Mouse (Mus musculus) CH12.LX (cell line): ENCODE results near the gene Lcn10. TPM values are rescaled to one million over a fixed set of nuclear protein-coding genes. Genes with fewer than 3 reads are reported as not detected.

Source experiments
- DNase-seq: peaks from one replicate; pipeline ENCODE4 v3.0.0-alpha.2; 2013; ENCODE audit errors: extremely low read depth
- H3K27ac ChIP-seq: 2 replicates; pipeline ENCODE4 v1.5.1; 2012; ENCODE audit warnings: low read depth, mild to moderate bottlenecking, control low read depth, moderate library complexity; ENCODE audit not compliant: insufficient read depth
- H3K27me3 ChIP-seq: replicated peaks from 2 replicates; pipeline ENCODE3; 2012; ENCODE audit warnings: inconsistent platforms
- H3K36me3 ChIP-seq, 2 experiments: replicated peaks in 1 of 2; 2 replicates each; pipeline versions ENCODE3 to v1.6.1; 2012; ENCODE audit warnings: inconsistent platforms in 1 of 2, low read length in 1 of 2, mild to moderate bottlenecking in 1 of 2, mixed read lengths in 1 of 2, moderate library complexity in 1 of 2; ENCODE audit not compliant: control insufficient read depth in 1 of 2, insufficient read depth in 1 of 2
- H3K4me1 ChIP-seq, 2 experiments: 2 replicates each; pipeline ENCODE4 v1.6.1; 2012; ENCODE audit warnings: inconsistent platforms in 1 of 2, moderate library complexity in 1 of 2; ENCODE audit not compliant: insufficient read depth in 2 of 2, control insufficient read depth in 1 of 2
- H3K4me2 ChIP-seq: 2 replicates; pipeline ENCODE4 v1.6.1; 2012; ENCODE audit warnings: low read depth, mild to moderate bottlenecking, control low read depth; ENCODE audit not compliant: poor library complexity, insufficient read depth, severe bottlenecking
- H3K4me3 ChIP-seq, 3 experiments: fragments of 150-350 bp in 1 of 3; sonication (generic) in 1 of 3; replicated peaks in 1 of 3; 2 replicates each; pipeline versions ENCODE3 to v1.5.1; 2011 to 2012; ENCODE audit warnings: low read depth in 2 of 3, low read length in 2 of 3, mild to moderate bottlenecking in 2 of 3, moderate library complexity in 2 of 3, control low read depth in 1 of 3, improper control_type of control experiment in 1 of 3, inconsistent platforms in 1 of 3, mixed read lengths in 1 of 3; ENCODE audit not compliant: poor library complexity in 1 of 3
- H3K79me2 ChIP-seq: replicated peaks from 2 replicates; pipeline ENCODE4 v1.6.1; 2012; ENCODE audit warnings: mild to moderate bottlenecking, moderate library complexity; ENCODE audit not compliant: control insufficient read depth, poor library complexity, insufficient read depth, severe bottlenecking; ENCODE audit errors: extremely low read depth
- H3K9ac ChIP-seq: 2 replicates; pipeline ENCODE4 v1.6.1; 2012; ENCODE audit warnings: low read depth, mild to moderate bottlenecking, control low read depth, moderate library complexity; ENCODE audit not compliant: insufficient read depth
- H3K9me3 ChIP-seq: replicated peaks from 2 replicates; pipeline ENCODE3; 2012; ENCODE audit warnings: low read length, inconsistent platforms, mixed read lengths
- CHD2 ChIP-seq: IDR thresholded peaks from 2 replicates; pipeline ENCODE4 v1.6.1; 2011; ENCODE audit warnings: low read length, improper control_type of control experiment
- E2F4 ChIP-seq: IDR thresholded peaks from 2 replicates; pipeline ENCODE4 v1.6.1; 2011; ENCODE audit warnings: low read depth, low read length, improper control_type of control experiment; ENCODE audit not compliant: insufficient replicate concordance
- ETS1 ChIP-seq: conservative IDR thresholded peaks from 2 replicates; pipeline ENCODE4 v1.6.1; 2012; ENCODE audit warnings: low read depth, mild to moderate bottlenecking, inconsistent platforms, low read length, improper control_type of control experiment, moderate library complexity
- HCFC1 ChIP-seq: IDR thresholded peaks from 2 replicates; pipeline ENCODE4 v1.6.1; 2012; ENCODE audit warnings: low read depth, mild to moderate bottlenecking, inconsistent platforms, low read length, improper control_type of control experiment
- JUND ChIP-seq: conservative IDR thresholded peaks from 2 replicates; pipeline ENCODE4 v1.6.1; 2011; ENCODE audit warnings: low read depth, low read length, improper control_type of control experiment
- KAT2A ChIP-seq: IDR thresholded peaks from 2 replicates; pipeline ENCODE4 v1.6.1; 2012; ENCODE audit warnings: low read length, improper control_type of control experiment, inconsistent platforms; ENCODE audit not compliant: insufficient replicate concordance
- MEF2A ChIP-seq: IDR thresholded peaks from 2 replicates; pipeline ENCODE4 v1.6.1; 2014; ENCODE audit warnings: low read depth, mild to moderate bottlenecking, inconsistent platforms, low read length, improper control_type of control experiment, borderline replicate concordance
- MXI1 ChIP-seq: IDR thresholded peaks from 2 replicates; pipeline ENCODE4 v1.6.1; 2011; ENCODE audit warnings: mild to moderate bottlenecking, low read depth, low read length, improper control_type of control experiment
- NELFE ChIP-seq: IDR thresholded peaks from 2 replicates; pipeline ENCODE4 v1.6.1; 2011; ENCODE audit warnings: low read depth, low read length, improper control_type of control experiment
- RAD21 ChIP-seq: IDR thresholded peaks from 2 replicates; pipeline ENCODE4 v1.6.1; 2011; ENCODE audit warnings: low read depth, mild to moderate bottlenecking, low read length, improper control_type of control experiment, moderate library complexity
- RCOR1 ChIP-seq: conservative IDR thresholded peaks from 2 replicates; pipeline ENCODE4 v1.6.1; 2012; ENCODE audit warnings: low read depth, mild to moderate bottlenecking, inconsistent platforms, low read length, improper control_type of control experiment
- SIN3A ChIP-seq: IDR thresholded peaks from 2 replicates; pipeline ENCODE4 v1.6.1; 2012; ENCODE audit warnings: low read length, improper control_type of control experiment, inconsistent platforms
- TCF12 ChIP-seq: IDR thresholded peaks from 2 replicates; pipeline ENCODE4 v1.6.1; 2014; ENCODE audit warnings: low read depth, mild to moderate bottlenecking, inconsistent platforms, low read length, improper control_type of control experiment
- UBTF ChIP-seq: IDR thresholded peaks from 2 replicates; pipeline ENCODE4 v1.6.1; 2012; ENCODE audit warnings: low read depth, mild to moderate bottlenecking, inconsistent platforms, low read length, improper control_type of control experiment, moderate library complexity
- ZKSCAN1 ChIP-seq: IDR thresholded peaks from 2 replicates; pipeline ENCODE4 v1.6.1; 2012; ENCODE audit warnings: low read depth, inconsistent platforms, low read length, improper control_type of control experiment, borderline replicate concordance
- ZMIZ1 ChIP-seq: IDR thresholded peaks from 2 replicates; pipeline ENCODE4 v1.6.1; 2012; ENCODE audit warnings: low read depth, mild to moderate bottlenecking, inconsistent platforms, low read length, improper control_type of control experiment
- dilution Hi-C: fragments of 300-500 bp; cut with MboI; formaldehyde crosslinking; loops from 2 replicates; pipeline ENCODE4 v1.14.3; 2020; ENCODE audit warnings: low sequenced_read_pairs; ENCODE audit not compliant: extremely low pct_unique_long_range_greater_than_20kb, extremely low pct_ligation_motif_present
- in situ Hi-C: fragments of 300-500 bp; cut with MboI; formaldehyde crosslinking; loops from 3 replicates; pipeline ENCODE4 v1.14.3; 2019; ENCODE audit warnings: low sequenced_read_pairs, low pct_ligation_motif_present, low pct_unique_long_range_greater_than_20kb, mixed read lengths
- polyA plus RNA-seq: library from polyadenylated mRNA; unstranded; fragments of >175 nt; gene quantifications from 2 replicates; pipeline ENCODE4 v1.2.1, GENCODE M21; 2012; ENCODE audit warnings: low read depth; ENCODE audit not compliant: insufficient read length
- total RNA-seq, 2 experiments: library from RNA; depleted of rRNA; stranded (reverse); fragments of 300-350 nt in 1 of 2; fragments of >200 nt in 1 of 2; gene quantifications; 2 replicates each; pipeline ENCODE4 v1.2.3; 2012 to 2014

Gene Lcn10
- total and polyA plus RNA-seq, 3 experiments, result not detected

DNA sequence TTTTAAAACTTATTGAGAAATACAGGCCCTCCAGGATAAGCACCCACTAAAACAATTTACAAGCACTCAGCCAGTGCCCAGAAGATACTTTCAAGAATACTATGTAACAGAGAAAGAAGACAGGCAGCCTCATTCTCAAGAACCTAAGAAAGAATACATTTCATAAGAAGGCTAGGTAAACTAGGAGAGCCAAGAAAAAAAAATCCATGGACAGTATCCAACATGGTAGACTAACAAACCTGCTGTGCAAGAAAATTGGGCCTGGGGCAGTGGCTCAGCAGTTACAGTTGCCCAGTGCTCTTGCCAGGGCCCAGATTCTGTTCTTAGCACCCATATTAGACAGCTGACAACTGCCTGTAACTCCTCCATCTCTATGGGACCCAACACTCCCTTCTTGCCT, 34.7 kb downstream of the Lcn10 start:
- Histone ChIP-seq H3K9ac (no peak overlapping the region), H3K79me2 (no peaks in the 10 kb centered on the region), H3K9me3 (peaks cover 3% of the 10 kb centered on the region), H3K4me1 (no peaks in the 10 kb centered on the region), H3K36me3 (no peaks in the 10 kb centered on the region), H3K27ac (no peak overlapping the region), H3K4me3 (no peak overlapping the region), H3K4me2 (no peak overlapping the region), H3K27me3 (peaks cover 9% of the 10 kb centered on the region)
- dilution Hi-C loops (no loop called here), in situ Hi-C loops (no loop called here)
- DNase-seq, result no peak
- no peak for TF ChIP-seq MXI1
- no peak for TF ChIP-seq HCFC1
- TF ChIP-seq KAT2A, result no peak

DNA sequence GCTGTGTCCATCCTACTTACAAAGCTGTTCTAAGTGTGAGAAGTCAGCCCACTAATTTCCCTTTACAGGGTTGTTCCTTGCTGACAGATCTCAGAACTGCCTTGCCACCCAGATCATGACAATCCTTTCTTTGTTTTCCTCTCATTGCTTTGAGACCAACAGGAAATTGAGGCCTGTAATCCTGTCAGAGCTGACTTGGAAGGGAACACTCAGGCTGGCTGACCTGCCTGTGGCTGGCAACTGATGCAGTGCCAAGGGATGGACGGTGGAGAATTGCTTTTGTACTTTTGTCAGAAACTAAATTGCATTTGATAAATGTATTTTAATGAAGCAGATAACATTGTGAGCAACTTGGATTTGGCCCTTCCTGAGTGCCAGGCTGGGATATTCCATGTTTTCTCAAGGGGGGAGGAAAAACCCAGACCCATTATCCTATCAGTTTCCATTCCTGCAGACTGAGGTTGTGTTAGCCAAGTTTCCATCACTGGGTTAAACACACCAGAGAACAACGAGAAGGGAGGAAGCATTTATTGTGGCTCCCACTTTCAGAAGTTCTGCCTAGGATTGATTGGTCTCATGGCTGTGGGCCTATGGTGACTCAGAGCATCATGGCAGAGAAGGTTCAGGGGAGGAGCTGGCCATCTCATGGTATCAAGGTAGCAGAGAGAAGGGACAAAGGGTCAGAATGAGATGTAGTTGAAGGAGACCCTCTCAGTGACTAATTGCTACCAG, 50.8 kb downstream of the Lcn10 start:
- in situ Hi-C loops (no loop called here), dilution Hi-C loops (no loop called here)
- no peak for TF ChIP-seq RCOR1
- no peak for TF ChIP-seq NELFE
- TF ChIP-seq KAT2A, result no peak
- TF ChIP-seq UBTF, result no peak
- TF ChIP-seq CHD2, result no peak
- TF ChIP-seq E2F4, result no peak
- no peak for TF ChIP-seq MEF2A
- no peak for TF ChIP-seq ETS1
- TF ChIP-seq ZMIZ1, result no peak
- TF ChIP-seq TCF12, result no peak
- TF ChIP-seq ZKSCAN1, result no peak
- TF ChIP-seq RAD21, result no peak
- no peak for TF ChIP-seq JUND
- no peak for TF ChIP-seq SIN3A
- TF ChIP-seq, all 38 proteins: peak for 0

More for the DNA sequence above, 50.8 kb downstream of the Lcn10 start:
- Histone ChIP-seq H3K9me3 (peaks cover 4% of the 10 kb centered on the region), H3K27me3 (peaks cover 68% of the 10 kb centered on the region), H3K4me3 (no peak overlapping the region), H3K27ac (no peak overlapping the region), H3K36me3 (no peaks in the 10 kb centered on the region), H3K4me1 (no peaks in the 10 kb centered on the region), H3K4me2 (no peak overlapping the region), H3K79me2 (no peaks in the 10 kb centered on the region), H3K9ac (no peak overlapping the region)
- no peak for DNase-seq

Other genes starting within 250 kb of the Lcn10 start
Only the 20 nearest of the 28 such genes appear.
- 25.1 and 27.7 TPM in 2 replicates for gene Traf2, start 135.8 kb upstream of the Lcn10 start, total RNA-seq (2012; rRNA removed)
- 17.9 and 19.3 TPM in 2 replicates for gene Traf2, start 135.8 kb upstream of the Lcn10 start, total RNA-seq (2014; rRNA removed)
- gene Traf2, start 135.8 kb upstream of the Lcn10 start, polyA plus RNA-seq, result 26.3 and 26.4 TPM in 2 replicates
- 215 and 223 TPM in 2 replicates for gene Edf1, start 124.9 kb upstream of the Lcn10 start, total RNA-seq (2012; rRNA removed)
- 187 and 188 TPM in 2 replicates for gene Edf1, start 124.9 kb upstream of the Lcn10 start, total RNA-seq (2014; rRNA removed)
- 202 and 275 TPM in 2 replicates for gene Edf1, start 124.9 kb upstream of the Lcn10 start, polyA plus RNA-seq
- gene Mamdc4, start 107.9 kb upstream of the Lcn10 start, total RNA-seq (2012; rRNA removed), result 29.2 and 34.9 TPM in 2 replicates
- gene Mamdc4, start 107.9 kb upstream of the Lcn10 start, total RNA-seq (2014; rRNA removed), result 0.65 and 4.4 TPM in 2 replicates
- gene Mamdc4, start 107.9 kb upstream of the Lcn10 start, polyA plus RNA-seq, result 4.9 and 11.5 TPM in 2 replicates
- gene Phpt1, start 107.5 kb upstream of the Lcn10 start, total RNA-seq (2012; rRNA removed), result 46.6 and 47.2 TPM in 2 replicates
- gene Phpt1, start 107.5 kb upstream of the Lcn10 start, total RNA-seq (2014; rRNA removed), result 32.6 and 37.9 TPM in 2 replicates
- gene Phpt1, start 107.5 kb upstream of the Lcn10 start, polyA plus RNA-seq, result 66.9 and 69.7 TPM in 2 replicates
- gene Ajm1, start 101.0 kb upstream of the Lcn10 start, total RNA-seq (2012; rRNA removed), result 0.97 and 1.4 TPM in 2 replicates
- gene Ajm1, start 101.0 kb upstream of the Lcn10 start, total RNA-seq (2014; rRNA removed), result 0.23 and 0.31 TPM in 2 replicates
- gene Ajm1, start 101.0 kb upstream of the Lcn10 start, polyA plus RNA-seq, result 0.93 and 1.4 TPM in 2 replicates
- 52.0 and 55.7 TPM in 2 replicates for gene Rabl6, start 74.2 kb upstream of the Lcn10 start, total RNA-seq (2012; rRNA removed)
- gene Rabl6, start 74.2 kb upstream of the Lcn10 start, total RNA-seq (2014; rRNA removed), result 32.2 and 34.6 TPM in 2 replicates
- gene Rabl6, start 74.2 kb upstream of the Lcn10 start, polyA plus RNA-seq, result 62.0 and 72.9 TPM in 2 replicates
- not detected in 2 replicates for gene Ccdc183, start 65.0 kb upstream of the Lcn10 start, total RNA-seq (2012; rRNA removed)
- not detected in 2 replicates for gene Ccdc183, start 65.0 kb upstream of the Lcn10 start, total RNA-seq (2014; rRNA removed)
- 0.13 TPM in 1 of 2 replicates, not detected in the other for gene Ccdc183, start 65.0 kb upstream of the Lcn10 start, polyA plus RNA-seq
- gene Tmem141, start 60.7 kb upstream of the Lcn10 start, total RNA-seq (2012; rRNA removed), result 8.9 and 11.1 TPM in 2 replicates
- gene Tmem141, start 60.7 kb upstream of the Lcn10 start, total RNA-seq (2014; rRNA removed), result 6.5 and 7.7 TPM in 2 replicates
- 5.2 and 6.2 TPM in 2 replicates for gene Tmem141, start 60.7 kb upstream of the Lcn10 start, polyA plus RNA-seq
- gene Fcna, start 54.7 kb upstream of the Lcn10 start, total RNA-seq (2012; rRNA removed), result not detected in 2 replicates
- not detected in 2 replicates for gene Fcna, start 54.7 kb upstream of the Lcn10 start, total RNA-seq (2014; rRNA removed)
- gene Fcna, start 54.7 kb upstream of the Lcn10 start, polyA plus RNA-seq, result not detected in 2 replicates
- gene Lcn8, start 29.6 kb upstream of the Lcn10 start, total RNA-seq (2012; rRNA removed), result not detected in 2 replicates
- not detected in 2 replicates for gene Lcn8, start 29.6 kb upstream of the Lcn10 start, total RNA-seq (2014; rRNA removed)
- not detected in 2 replicates for gene Lcn8, start 29.6 kb upstream of the Lcn10 start, polyA plus RNA-seq
- not detected in 2 replicates for gene Lcn5, start 24.8 kb upstream of the Lcn10 start, total RNA-seq (2012; rRNA removed)
- gene Lcn5, start 24.8 kb upstream of the Lcn10 start, total RNA-seq (2014; rRNA removed), result not detected in 2 replicates
- not detected in 2 replicates for gene Lcn5, start 24.8 kb upstream of the Lcn10 start, polyA plus RNA-seq
- gene Lcn6, start 5.9 kb upstream of the Lcn10 start, total RNA-seq (2012; rRNA removed), result not detected in 2 replicates
- not detected in 2 replicates for gene Lcn6, start 5.9 kb upstream of the Lcn10 start, total RNA-seq (2014; rRNA removed)
- gene Lcn6, start 5.9 kb upstream of the Lcn10 start, polyA plus RNA-seq, result not detected in 2 replicates
- not detected in 2 replicates for gene Obp2a, start 17.3 kb downstream of the Lcn10 start, total RNA-seq (2012; rRNA removed)
- gene Obp2a, start 17.3 kb downstream of the Lcn10 start, total RNA-seq (2014; rRNA removed), result not detected in 2 replicates
- gene Obp2a, start 17.3 kb downstream of the Lcn10 start, polyA plus RNA-seq, result not detected in 2 replicates
- gene Bmyc, start 24.0 kb downstream of the Lcn10 start, total RNA-seq (2012; rRNA removed), result 11.2 and 13.7 TPM in 2 replicates
- 8.2 and 10.8 TPM in 2 replicates for gene Bmyc, start 24.0 kb downstream of the Lcn10 start, total RNA-seq (2014; rRNA removed)
- 30.5 and 37.2 TPM in 2 replicates for gene Bmyc, start 24.0 kb downstream of the Lcn10 start, polyA plus RNA-seq
- not detected in 2 replicates for gene Obp2b, start 54.3 kb downstream of the Lcn10 start, total RNA-seq (2012; rRNA removed)
- gene Obp2b, start 54.3 kb downstream of the Lcn10 start, total RNA-seq (2014; rRNA removed), result not detected in 2 replicates
- not detected in 2 replicates for gene Obp2b, start 54.3 kb downstream of the Lcn10 start, polyA plus RNA-seq
- not detected in 2 replicates for gene Lcn3, start 82.8 kb downstream of the Lcn10 start, total RNA-seq (2012; rRNA removed)
- gene Lcn3, start 82.8 kb downstream of the Lcn10 start, total RNA-seq (2014; rRNA removed), result not detected in 2 replicates
- not detected in 2 replicates for gene Lcn3, start 82.8 kb downstream of the Lcn10 start, polyA plus RNA-seq
- not detected in 2 replicates for gene Lcn11, start 94.3 kb downstream of the Lcn10 start, total RNA-seq (2012; rRNA removed)
- gene Lcn11, start 94.3 kb downstream of the Lcn10 start, total RNA-seq (2014; rRNA removed), result not detected in 2 replicates
- gene Lcn11, start 94.3 kb downstream of the Lcn10 start, polyA plus RNA-seq, result not detected in 2 replicates
- gene Gm13539, start 99.5 kb downstream of the Lcn10 start, total RNA-seq (2012; rRNA removed), result not detected in 2 replicates
- not detected in 2 replicates for gene Gm13539, start 99.5 kb downstream of the Lcn10 start, total RNA-seq (2014; rRNA removed)
- not detected in 2 replicates for gene Gm13539, start 99.5 kb downstream of the Lcn10 start, polyA plus RNA-seq
- gene Glt6d1, start 133.1 kb downstream of the Lcn10 start, total RNA-seq (2012; rRNA removed), result not detected in 2 replicates
- gene Glt6d1, start 133.1 kb downstream of the Lcn10 start, total RNA-seq (2014; rRNA removed), result not detected in 2 replicates
- not detected in 2 replicates for gene Glt6d1, start 133.1 kb downstream of the Lcn10 start, polyA plus RNA-seq
- gene Lcn9, start 140.4 kb downstream of the Lcn10 start, total RNA-seq (2012; rRNA removed), result not detected in 2 replicates
- not detected in 2 replicates for gene Lcn9, start 140.4 kb downstream of the Lcn10 start, total RNA-seq (2014; rRNA removed)
- not detected in 2 replicates for gene Lcn9, start 140.4 kb downstream of the Lcn10 start, polyA plus RNA-seq